Mouse (Mus musculus): ENCODE data around the gene Inpp5f. TPM values are rescaled to one million over a fixed set of nuclear protein-coding genes. Genes with fewer than 3 reads are reported as not detected.

Inpp5f gene
- 37.8 TPM for total RNA-seq (2023)

DNA sequence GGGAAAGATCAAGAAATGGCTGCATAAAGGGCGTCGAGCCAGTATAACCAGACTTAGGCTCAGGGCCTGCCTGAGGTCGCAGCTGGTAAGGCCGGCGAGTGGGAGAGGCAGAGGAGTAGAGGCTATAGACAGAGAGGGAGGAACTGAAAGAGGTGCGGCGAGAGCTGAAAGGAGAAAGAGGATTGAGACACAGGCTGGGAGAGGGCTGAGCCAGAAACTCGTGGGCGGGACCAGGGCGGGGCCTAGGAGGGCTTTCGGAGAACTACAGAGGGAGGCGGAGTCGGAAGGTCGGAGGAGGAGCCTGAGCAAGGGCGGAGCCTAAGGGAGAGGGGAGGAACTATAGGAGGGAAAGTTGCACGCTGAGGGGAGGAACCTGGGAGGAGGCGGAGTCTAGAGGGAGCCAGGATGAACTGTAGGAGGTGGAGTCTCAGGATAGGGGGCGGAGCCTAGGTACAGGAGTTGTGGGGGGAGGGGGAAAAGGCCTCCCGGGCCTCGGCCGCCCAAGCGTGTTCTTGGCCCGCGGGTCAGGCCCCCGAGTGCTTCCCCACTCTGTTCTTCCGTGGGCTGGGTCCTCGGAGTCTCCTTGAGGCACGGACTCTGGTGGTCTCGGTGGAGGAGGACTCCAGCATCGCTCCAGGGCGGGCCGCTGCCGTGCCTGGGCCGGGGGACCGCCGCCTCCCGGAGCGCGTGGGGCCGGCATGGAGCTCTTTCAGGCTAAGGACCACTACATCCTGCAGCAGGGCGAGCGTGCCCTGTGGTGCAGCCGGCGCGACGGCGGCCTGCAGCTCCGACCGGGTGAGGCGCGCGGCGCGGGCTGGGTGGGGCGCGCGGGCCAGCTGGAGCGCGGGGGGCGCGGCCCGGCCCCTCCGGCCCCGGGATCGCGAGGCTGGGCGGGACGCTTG lies at the start of gene Inpp5f:
Inpp5f (plus strand) TSS at position 432 of the 902 bp plus-strand sequence.

DNA sequence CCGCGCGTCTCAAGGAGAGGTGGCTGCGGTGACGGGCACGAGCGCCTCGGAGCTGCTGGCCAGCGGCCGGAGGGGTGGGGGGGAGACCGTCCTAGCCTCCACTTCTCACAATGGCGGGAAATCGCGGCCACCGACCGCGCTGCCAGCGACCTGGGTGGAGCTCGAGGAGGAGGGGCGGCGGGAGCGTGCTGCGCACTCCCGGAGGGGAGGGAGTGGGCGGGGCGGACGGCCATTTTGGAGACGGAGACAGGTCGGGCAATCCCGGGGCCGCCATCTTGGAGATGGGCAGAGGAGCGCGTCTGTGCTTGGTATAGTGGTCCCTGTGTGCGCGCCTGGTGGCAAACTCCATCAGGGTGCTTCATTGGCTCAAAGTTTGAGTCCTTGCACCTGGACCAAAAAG lies 129.2 kb downstream of the Inpp5f start, which contains the start of gene Mcmbp:
Mcmbp (minus strand) TSS at position 162 of the 400 bp plus-strand sequence.

DNA sequence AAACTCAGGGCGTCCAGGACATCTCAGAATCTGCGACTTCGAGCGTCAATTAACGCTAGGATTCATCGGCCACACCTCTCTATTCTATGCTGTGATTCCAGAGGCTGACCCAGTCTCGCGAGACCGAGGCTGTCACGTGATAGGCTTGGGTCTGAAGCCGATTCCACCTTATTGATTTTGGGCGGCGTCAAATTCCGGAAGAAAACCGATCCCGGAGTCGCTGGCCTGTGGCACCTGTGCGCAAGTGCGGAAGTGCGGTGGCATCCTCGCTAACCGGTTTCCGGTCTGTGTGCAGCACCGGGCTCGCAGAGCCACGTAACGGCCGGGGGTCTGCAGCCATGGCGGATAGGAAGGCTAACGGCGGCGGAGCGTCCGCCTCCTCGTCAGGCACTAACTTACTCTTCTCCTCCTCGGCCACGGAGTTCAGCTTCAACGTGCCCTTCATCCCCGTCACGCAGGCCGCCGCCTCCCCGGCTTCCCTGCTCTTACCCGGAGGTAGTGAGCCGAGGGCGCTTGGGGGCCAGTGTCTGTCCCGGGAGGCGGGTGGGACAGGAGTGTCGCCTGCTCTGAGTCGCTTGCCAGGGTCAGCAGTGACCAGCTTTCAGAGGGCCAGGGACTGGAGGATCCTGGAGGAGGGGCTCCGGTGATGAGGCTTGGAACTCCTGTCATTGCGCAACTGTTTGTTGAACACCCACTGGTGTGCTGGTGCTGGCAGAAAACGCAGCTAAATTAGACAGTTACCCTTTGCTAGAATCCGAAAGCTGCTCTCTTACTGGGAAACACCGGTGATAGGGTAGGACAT lies 133.8 kb downstream of the Inpp5f start, which contains the start of gene Sec23ip:
Sec23ip (plus strand) TSS at position 260 of the 802 bp plus-strand sequence.

Other genes with a start within 250 kb of the Inpp5f start
- gene Rgs10, start 192.6 kb upstream of the Inpp5f start, total RNA-seq (2023) = 344 TPM
- 152 TPM for gene Tial1, start 149.6 kb upstream of the Inpp5f start, total RNA-seq (2023)
- gene Bag3, start 87.7 kb upstream of the Inpp5f start, total RNA-seq (2023) = 37.6 TPM
- 102 TPM for gene Mcmbp, start 129.2 kb downstream of the Inpp5f start, total RNA-seq (2023)
- gene Sec23ip, start 133.6 kb downstream of the Inpp5f start, total RNA-seq (2023) = 39.6 TPM

Data from CD4-positive naive resting alpha-beta T cell, adult 76 days (primary cell).